Mouse (Mus musculus): ENCODE results near the gene Ptma. TPM values are rescaled to one million over a fixed set of nuclear protein-coding genes. Genes with fewer than 3 reads are reported as not detected.

The Ptma gene
- total and polyA plus RNA-seq, 2 experiments from 2014 or later = 723 to 1,399 TPM

GRCm38 (mm10) chr1:86571941-86572340, 45.4 kb downstream of the Ptma start:
- peaks cover 9% of the 10 kb centered on the region; the same call in 1 of the 2 replicates for H3K36me3 ChIP-seq (ENCODE audit: insufficient read depth, low read length)

More at GRCm38 (mm10) chr1:86571941-86572340, 45.4 kb downstream of the Ptma start:
- ATAC-seq (no peak), DNase-seq (ENCODE audit: low spot score) (no peak)
- Histone ChIP-seq H3K4me2 (ENCODE audit: low read depth, low read length) (no peak overlapping the region), H3K9ac (replicated peaks; ENCODE audit: low read length) (no peak overlapping the region), H3K27me3 (ENCODE audit: insufficient read depth, low read length) (no peaks in the 10 kb centered on the region), H3K4me1 (ENCODE audit: insufficient read depth, low read length) (no peaks in the 10 kb centered on the region), H3K27ac (no peak overlapping the region), H3K9me3 (ENCODE audit: low read length) (no peaks in the 10 kb centered on the region), H3K4me3 (ENCODE audit: low read length) (no peak overlapping the region)
- 86% methylated on average over 4 of the region's 4 CpGs for WGBS
- no peak for TF ChIP-seq CTCF (IDR thresholded peaks at IDR 0.05; ENCODE audit: low read depth)

Other genes with a start within 250 kb of the Ptma start
- 12.6 and 14.1 TPM in 2 replicates for gene B3gnt7, start 223.9 kb upstream of the Ptma start, total RNA-seq (2014; rRNA removed)
- 8.7 and 9.2 TPM in 2 replicates for gene B3gnt7, start 223.9 kb upstream of the Ptma start, polyA plus RNA-seq (2015; fragmentation: Nextera tagmentation; extraction: Ambion mirVana)
- gene Ncl, start 167.3 kb upstream of the Ptma start, total RNA-seq (2014; rRNA removed) = 15.1 and 17.2 TPM in 2 replicates
- gene Ncl, start 167.3 kb upstream of the Ptma start, polyA plus RNA-seq (2015; fragmentation: Nextera tagmentation; extraction: Ambion mirVana) = 203 and 213 TPM in 2 replicates
- gene Nmur1, start 100.5 kb upstream of the Ptma start, total RNA-seq (2014; rRNA removed) = 0.16 TPM in 1 of 2 replicates, not detected in the other
- gene Nmur1, start 100.5 kb upstream of the Ptma start, polyA plus RNA-seq (2015; fragmentation: Nextera tagmentation; extraction: Ambion mirVana) = 0.16 and 0.24 TPM in 2 replicates
- gene Tex44, start 100.4 kb upstream of the Ptma start, total RNA-seq (2014; rRNA removed) = not detected in 2 replicates
- not detected in 2 replicates for gene Tex44, start 100.4 kb upstream of the Ptma start, polyA plus RNA-seq (2015; fragmentation: Nextera tagmentation; extraction: Ambion mirVana)
- 36.6 and 39.1 TPM in 2 replicates for gene Pde6d, start 55.9 kb downstream of the Ptma start, total RNA-seq (2014; rRNA removed)
- 112 and 121 TPM in 2 replicates for gene Pde6d, start 55.9 kb downstream of the Ptma start, polyA plus RNA-seq (2015; fragmentation: Nextera tagmentation; extraction: Ambion mirVana)
- gene Cops7b, start 56.2 kb downstream of the Ptma start, total RNA-seq (2014; rRNA removed) = 33.6 and 47.0 TPM in 2 replicates
- gene Cops7b, start 56.2 kb downstream of the Ptma start, polyA plus RNA-seq (2015; fragmentation: Nextera tagmentation; extraction: Ambion mirVana) = 44.7 and 48.3 TPM in 2 replicates
- gene Nppc, start 143.8 kb downstream of the Ptma start, total RNA-seq (2014; rRNA removed) = 13.5 and 14.6 TPM in 2 replicates
- 22.7 and 27.7 TPM in 2 replicates for gene Nppc, start 143.8 kb downstream of the Ptma start, polyA plus RNA-seq (2015; fragmentation: Nextera tagmentation; extraction: Ambion mirVana)
- 37.2 and 40.0 TPM in 2 replicates for gene Dis3l2, start 177.1 kb downstream of the Ptma start, total RNA-seq (2014; rRNA removed)
- 29.6 and 33.2 TPM in 2 replicates for gene Dis3l2, start 177.1 kb downstream of the Ptma start, polyA plus RNA-seq (2015; fragmentation: Nextera tagmentation; extraction: Ambion mirVana)

All from hindbrain, postnatal 0 days (tissue).